Mouse (Mus musculus): ENCODE measurements around the gene Tspan13.
A peak's percentile ranks its signal among the peaks of the same experiment; 100 is the strongest.

The Tspan13 gene

DNA sequence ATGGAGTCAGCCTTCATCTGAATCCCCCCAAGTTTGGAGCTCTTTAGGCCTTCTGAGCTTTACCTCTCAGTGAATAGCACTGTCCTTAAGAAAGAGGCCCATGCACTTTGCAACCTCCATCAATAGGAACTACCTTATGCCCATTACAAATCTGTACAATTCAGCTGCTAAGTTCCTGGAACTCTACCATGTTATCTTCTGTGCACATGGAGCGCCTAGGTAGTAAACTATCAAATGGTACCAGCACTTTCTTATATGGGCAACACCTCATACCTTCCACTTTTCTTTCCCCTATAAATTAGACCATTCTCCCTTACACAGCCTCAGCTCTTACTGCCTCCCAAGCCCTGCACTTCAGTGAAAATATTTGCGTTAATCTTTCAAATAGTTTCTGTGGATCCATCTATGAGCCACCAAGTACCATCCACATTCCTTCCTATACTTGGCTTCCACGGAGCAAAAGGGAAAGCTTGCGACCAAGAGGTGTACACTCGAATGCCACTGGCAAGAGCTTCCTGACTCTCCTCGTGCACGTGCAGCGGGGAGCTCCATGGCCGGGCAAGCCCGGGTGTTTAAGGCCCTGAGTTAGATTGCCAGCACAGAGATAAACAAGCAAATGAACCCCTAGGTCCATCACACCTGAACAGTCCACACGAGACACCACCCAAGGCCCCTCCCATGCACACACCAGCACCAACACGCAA is 11.5 kb downstream of the Tspan13 start:
- DNase-seq = no peak

DNA sequence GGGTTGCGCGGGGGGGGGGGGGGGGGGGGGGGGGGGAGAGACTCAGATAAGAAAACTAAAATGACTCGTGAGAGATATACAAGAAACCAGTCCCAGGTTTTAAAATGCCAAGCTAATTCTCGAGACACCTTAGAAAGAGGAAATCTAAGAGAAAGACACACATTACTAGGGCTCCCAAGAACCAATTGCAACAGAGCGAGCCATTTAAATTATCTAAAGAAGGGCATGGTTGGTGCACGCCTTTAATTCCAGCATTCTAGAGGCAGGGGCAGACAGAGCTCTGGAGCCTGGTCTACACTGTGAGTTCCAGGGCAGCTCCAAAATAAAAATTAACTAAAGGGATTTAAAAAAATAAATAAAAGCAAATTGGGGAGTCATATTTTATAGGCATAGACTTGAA is 12.6 kb downstream of the Tspan13 start:
- DNase-seq = no peak

DNA sequence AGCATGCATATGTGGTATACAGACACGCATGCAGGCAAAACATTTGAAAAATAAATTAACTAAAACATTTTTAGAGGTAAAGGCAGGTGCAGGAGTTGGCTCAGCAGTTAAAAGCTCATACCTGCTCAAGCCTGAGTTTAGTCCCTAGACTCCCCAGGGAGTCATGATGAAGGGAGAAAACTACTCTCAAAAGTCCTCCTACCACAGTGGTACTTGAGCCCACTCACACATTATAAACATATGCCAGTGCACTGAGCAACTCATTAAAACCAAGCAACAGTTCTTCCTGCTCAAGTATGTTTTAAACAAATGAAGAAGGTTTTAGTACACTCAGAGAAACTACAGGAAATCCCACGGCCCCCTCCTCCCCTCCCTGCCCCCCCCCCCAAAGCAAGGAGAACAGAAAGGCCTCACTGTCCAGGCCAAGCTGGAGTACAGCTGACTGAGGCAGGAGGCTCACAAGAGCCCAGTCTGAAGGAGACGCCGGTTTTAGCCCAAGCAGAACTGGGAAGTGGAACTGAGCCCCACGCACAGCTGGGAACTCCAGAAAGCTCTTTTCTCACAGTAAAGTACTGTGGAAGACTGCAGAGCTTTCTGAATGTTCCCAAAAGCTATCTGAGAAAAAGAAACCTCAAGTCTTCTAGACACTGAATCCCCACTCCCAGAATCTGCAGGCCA is 13.2 kb downstream of the Tspan13 start:
- DNase-seq = no peak

DNA sequence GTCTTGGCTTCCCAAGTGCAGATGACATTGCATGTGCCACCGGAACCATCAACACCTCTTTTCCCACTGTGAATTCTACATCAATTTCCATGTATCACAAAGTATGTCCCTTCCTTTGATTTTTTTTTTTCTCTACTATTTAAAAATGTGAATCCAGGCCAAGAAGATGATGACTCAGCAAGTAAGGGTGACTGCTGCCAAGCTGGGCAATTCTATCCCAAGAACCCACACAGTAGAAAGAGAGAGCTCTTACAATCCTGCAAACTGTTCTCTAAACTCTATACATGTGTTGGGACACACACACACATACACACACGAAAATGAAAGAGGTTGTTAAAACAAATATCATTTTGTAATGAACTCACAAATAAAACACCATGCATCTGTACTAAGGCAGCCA is 15.1 kb downstream of the Tspan13 start:
- no peak for DNase-seq

DNA sequence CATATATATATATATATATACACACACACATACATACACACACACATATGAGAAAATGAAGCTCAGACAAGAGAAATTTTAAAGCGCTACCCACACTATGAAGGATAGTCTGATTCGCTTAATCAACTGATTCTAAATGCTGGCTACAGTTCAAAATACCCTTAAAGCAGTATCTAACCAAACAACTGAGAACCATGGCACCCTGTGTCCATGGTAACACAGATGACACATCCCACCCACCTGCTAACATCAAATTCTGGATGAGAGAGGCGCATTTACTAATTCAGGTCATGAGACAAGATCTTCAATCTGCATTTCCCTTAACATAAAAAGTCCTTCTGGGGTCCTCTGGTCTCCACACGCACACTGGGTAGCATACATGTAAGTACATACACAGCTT is 16.2 kb downstream of the Tspan13 start:
- DNase-seq = no peak

DNA sequence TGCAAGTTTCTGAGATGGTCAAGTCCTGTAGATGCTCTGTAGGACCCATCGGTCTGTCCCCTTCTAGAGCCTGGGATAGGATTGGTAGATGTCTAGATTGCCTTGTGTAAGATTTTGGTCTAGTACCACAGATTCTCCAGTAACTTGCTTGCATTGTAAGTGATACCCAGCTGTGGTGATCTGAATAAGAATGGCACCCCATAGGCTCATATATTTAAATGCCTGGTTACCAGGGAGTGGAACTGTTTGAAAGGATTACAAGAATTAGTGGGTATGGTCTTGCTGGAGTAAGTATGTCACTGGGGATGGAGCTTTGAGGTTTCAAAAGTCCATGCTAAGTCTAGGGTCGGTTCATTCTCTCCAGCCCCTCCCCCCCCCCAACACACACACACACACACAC is 21.6 kb downstream of the Tspan13 start:
- no peak for DNase-seq

DNA sequence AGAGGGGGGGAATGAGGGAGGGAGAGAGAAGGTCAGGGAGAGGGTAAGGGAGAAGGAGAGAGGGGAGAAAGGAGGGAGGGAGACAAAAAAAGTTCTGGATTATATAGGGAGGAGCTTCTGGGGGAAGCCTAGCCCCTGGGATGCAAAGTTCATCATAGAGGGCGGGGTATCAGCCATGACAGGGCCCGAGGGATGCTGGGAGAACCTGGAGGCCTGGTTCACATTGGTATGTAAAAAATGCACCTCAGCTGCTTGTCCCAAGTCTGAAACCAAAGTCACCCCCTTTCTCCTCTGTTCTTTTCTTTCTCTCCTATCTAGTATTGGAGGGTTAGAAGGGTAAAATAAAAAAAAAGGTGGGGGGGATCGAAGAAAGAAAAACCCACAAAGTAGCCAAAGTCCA is 22.2 kb downstream of the Tspan13 start:
- DNase-seq = no peak

DNA sequence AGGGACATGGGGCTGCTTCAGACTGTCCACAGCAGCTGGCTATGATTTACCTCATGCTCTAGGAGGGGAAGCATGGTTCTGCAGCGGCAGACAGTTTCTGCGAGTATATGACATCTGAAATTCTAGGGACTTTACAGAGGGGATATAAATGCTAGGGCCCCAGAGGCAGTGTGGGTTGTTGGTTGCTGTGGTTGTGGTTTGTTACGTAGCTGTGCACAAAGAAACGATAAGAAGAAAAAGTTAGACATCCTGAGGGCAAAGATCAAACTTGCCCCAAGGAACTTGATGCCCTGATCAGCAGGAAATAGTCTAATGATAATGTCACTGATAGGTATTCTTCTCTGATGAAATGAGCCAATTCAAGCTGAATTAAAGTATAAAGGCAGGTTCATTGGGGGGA is 22.7 kb downstream of the Tspan13 start:
- no peak for DNase-seq

DNA sequence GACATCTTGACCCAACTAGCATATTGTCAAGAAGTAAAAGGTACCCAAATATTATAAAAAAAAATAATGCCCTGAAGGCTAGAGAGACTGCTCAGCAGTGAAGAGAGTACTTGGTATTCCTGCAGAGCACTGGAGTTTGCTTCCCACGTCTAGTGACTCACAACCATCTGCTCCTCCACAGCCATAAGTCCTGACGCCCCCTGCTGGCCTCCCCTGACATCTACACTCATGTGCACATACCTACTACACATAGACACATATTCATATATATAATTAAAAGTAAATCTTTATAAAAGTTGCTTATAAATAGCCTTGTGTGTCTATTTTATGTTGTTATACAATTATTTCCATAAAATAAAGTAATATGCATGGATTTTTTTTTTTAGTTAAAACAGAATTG is 24.5 kb downstream of the Tspan13 start:
- no peak for DNase-seq

DNA sequence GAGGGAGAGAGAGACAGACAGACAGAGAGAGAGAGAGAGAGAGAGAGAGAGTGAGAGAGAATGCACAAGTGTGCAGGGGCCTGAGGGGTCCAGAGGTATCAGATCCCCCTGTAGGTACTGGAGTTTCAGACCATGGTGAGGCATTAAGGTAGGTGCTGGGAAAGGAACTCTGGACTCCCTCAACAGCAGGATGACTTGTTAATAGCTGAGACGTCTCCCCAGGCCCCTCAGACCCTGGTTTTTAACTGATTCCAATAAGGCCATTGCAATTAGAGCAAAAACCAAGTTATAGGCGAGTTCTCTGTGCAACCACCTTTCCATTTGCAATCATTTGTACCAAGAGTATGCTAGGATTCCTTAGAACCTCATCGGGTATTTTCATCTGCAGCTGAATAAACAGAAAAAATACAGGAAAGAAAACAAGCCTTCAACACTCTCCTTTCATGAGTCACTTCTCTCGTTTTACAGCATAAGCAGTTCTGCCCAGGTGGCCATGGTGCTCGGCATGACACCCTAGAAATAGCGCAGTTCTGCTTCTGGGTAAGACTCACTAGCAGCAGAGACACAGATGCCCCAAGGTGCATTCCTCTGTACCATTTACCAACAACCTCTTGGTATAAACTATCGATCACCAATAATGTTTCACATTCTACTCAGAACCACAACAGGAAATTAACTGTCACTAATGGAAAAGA is 28.9 kb downstream of the Tspan13 start:
- no peak for DNase-seq

DNA sequence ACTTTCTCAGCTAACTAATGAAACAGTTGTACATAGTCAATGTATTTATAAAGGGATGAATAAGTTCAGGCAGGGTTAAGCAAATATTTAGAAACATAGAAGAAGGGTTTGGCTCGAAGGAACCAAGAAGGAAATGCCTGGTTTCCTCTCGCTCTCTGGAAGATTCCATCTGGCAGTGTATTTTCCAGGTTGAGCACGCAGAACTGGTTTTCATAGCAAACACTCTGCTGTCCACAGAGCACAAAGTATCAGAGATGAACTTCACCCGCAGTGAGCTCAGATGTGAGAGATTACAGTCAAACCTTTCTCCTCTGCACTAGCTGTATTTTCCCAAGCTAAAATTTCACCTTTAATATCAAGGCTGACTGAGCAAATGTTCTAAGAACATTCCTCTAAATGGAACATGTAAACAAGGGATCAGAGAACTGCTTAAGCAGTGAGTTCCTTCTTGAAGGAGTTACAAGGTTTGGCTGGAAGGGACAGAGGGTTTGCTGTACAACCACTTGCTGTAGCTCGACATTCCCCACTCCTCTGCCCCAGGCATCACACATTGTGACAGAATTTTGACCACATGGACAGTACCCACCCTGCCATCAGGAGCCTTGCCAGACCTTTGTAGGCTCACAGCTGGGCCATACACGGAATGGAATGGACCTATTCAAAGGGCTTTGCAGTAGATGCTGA is 33.8 kb downstream of the Tspan13 start:
- DNase-seq = peak; percentile 33

DNA sequence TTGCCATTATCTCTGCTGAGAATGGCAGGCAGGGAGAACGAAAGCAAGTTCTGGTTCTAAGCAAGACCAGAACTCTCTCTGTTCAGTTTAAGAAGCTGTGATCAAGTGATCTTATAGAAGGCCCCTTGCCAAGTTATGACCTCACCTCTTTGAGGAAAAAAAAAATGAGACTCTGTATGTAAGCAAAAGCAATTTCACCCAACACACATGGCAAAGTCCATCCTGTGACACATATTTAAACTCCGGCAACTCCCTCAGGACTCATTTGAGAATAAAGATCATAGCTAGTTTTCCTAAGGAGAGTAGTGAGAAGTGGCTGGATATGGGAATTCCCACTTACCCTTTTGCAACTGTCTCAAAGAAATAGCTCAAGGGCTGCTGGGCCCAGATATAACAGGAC is 34.7 kb downstream of the Tspan13 start:
- no peak for DNase-seq

DNA sequence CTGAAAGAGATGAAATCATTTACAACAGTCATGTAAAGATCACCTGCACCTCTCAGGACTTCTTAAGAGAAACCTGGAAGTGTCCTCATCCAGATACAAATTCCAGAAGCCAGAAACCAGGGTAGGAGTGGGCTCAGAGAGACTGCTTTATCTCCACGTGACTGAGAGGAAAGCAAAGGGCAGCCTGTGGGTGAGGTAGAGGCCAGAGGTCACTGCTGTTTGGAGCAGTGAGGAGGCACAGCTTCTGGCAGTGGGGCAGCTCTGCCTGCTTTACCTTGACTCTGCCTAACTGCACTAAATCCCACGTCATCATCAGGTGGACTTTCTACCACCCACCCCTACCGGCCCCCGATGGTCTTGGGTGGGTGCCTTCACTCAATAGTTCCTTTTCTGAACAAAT is 37.6 kb downstream of the Tspan13 start:
- DNase-seq = peak; percentile 12

DNA sequence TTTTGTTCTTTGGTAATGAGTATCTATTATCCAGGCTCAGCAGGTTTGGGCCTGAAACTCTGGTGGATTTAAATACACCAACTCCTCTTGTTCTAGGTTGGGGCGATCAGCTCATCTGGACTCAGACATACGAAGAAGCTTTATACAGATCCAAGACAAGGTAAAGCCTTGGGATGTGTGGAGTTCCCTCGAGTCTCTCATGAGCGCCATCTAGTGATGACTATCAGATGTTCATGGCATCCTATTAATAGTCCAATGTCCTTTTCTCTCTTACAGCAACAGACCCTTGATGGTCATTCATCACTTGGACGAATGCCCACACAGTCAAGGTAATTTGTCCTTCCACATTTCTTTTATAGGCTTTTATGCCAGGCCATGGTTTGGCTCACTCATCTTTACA is 46.5 kb downstream of the Tspan13 start:
- peak; percentile 39 for DNase-seq

DNA sequence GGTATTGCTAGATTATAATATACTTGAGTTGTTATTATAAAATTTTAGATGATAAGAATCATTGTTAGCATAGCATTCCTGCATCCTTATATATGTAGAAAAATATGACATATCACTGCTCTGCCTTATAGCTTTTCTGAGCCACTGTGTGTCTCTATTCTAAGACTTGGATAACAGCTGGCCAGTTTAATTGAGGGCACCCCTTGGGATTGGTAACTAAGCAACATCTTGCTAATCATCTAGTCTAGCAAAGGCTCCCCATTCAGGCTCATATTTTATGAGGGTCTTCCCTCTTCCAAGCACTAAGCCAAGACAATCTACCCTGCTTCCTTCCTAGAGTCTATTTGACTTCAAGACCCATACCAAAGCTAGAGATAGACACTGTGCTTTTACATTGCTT is 48.2 kb downstream of the Tspan13 start:
- DNase-seq = no peak

DNA sequence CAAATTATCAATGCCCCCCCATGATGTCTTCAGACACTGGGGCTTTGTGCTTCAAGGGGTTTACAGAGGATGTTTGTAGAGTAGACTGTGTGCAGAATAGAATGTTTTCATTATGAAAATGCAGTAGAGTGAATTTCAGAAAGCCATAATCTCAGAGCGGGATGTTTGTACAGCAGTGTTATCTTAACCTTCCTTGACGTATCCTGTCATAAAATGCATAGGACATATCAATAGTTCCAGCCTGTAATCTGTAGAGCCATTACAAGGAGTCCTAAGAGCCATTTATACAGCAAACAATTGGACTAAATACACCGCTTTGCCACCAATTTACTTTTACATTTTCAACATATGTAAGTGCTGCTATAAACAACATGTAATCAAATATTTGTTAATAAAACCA is 48.7 kb downstream of the Tspan13 start:
- DNase-seq = no peak

DNA sequence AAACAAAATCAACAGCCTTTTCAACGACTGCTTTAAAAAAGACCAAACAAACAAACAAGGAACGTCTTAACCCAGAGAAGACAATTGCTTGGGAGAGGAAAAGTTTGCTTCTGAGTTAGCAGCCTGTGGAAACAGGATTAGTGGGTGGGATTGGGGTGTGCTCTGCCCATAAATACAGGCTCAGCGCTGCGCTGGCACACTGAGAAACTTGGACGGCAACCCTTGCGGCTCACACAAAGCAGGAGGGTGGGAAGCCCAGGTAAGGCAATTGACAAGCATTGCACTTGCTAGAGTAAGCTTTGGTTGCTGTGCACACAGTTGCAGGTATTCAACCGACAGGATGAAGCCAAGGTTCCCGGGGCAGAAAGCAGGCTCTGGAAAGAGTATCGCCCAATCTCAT is 49.6 kb downstream of the Tspan13 start, which contains the start of gene Agr2:
Gene Agr2 (plus strand): TSS at position 197 of the 400 bp plus-strand sequence.
- DNase-seq = no peak

DNA sequence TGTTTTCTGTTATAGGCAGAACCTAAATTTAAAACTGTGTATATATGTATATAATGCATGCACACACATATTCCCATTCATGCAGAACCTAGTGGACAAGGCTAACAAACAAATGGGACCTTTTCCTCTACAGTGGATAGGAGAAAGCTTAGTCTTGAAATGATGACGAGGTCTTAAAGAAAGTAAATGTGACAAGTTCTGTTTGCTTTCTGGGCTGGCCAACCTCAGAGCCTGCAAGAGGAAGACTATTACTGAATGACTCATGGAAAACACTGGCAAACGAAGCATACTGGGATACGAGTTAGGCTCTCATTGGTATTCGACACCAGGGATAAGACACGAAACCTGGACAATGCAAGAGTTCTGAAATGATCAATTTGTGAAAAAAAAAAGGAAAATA is 57.6 kb downstream of the Tspan13 start:
- DNase-seq = no peak

DNA sequence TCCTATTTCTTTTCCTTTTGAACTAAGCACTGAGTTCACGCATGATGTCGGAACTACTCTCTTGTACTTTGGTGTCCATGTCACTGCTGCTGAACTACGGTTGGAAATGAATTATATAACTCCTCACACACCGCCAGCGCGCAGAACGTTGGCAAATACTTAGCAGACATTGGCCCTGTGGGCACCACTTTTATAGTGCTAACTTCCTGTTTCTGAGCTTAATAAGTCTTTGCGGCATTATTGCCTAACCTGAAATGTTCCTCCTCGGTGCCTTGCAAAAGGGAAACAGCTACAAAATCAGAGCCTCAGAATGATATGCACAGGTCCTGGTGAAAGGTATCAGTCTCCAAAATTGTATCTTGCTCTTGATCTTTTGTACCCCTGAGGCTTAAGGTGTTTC is 58.8 kb downstream of the Tspan13 start:
- DNase-seq = no peak

DNA sequence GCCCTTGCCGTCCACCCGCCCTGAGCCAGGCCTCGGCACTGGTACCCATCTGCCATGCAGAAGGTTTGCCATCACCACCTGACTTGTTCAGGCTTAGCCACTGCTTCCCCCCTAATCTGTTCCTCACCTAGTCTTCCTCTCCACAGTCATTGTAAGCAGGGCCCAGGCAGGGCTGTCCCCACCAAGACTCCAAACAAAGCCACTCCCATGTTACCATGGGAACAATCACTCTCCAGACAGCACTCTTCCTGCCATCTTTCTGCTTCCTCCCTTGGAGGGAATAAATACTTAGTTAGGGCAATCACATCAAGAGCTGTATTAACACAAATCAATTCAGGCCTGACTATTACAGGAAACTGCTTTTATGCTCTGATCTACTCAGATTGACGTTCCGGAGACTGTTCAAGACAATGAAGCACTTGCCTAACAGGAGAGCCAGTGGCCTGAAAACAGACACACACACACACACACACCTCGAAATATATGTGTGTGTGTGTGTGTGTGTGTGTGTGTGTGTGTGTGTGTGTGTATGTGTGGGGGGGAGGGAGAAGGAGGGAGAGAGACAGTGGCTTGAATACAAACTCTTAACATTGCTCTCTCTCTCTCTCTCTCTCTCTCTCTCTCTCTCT is 60.5 kb downstream of the Tspan13 start:
- DNase-seq = peak; percentile 47

DNA sequence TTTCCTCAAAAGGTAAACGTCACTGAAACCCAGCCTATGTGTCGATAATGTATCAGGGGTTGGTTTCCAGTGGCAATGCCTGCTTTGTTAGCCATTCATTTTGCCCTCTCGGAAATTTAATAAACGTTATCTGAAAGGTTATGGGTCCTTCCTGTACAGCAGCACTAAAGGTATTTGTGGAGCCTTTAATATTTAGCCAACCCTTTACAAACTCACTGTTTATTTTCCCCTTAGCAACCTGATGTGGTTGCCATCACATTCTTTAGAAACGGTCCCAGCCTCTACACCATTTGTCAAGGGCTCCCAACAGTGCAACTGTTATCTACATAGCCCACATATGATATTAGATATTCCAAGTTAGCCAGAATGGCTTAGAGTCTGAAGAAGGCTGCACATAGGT is 62.7 kb downstream of the Tspan13 start:
- no peak for DNase-seq

DNA sequence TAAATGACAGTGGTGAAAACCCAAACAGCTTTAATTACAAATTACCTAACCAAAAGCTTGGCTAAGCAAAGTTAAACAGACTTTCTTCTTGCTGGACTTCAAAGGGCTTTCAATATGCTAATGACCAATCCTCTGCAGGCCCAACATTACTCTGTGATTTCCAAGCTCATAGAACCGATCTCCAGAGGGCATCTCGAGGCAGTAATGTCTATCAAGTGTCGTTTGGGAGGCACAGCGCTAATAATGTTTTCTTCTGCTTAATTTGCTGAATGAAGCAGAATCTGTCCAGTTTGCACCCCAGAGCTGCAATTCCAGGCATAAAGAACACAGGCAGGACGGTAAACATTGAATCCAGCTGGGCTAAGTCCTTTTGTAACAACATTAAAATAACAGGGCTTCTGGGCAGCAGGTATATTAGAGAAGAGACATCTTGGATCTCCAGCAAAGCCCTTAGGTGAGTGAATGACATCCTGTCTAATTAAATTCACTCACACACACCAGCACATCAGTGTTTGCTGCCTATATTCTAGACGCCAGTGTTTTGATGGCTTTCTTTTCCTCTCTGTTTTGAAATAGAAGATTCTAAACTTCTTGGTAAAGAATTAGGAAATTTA is 64.6 kb downstream of the Tspan13 start:
- DNase-seq = no peak

DNA sequence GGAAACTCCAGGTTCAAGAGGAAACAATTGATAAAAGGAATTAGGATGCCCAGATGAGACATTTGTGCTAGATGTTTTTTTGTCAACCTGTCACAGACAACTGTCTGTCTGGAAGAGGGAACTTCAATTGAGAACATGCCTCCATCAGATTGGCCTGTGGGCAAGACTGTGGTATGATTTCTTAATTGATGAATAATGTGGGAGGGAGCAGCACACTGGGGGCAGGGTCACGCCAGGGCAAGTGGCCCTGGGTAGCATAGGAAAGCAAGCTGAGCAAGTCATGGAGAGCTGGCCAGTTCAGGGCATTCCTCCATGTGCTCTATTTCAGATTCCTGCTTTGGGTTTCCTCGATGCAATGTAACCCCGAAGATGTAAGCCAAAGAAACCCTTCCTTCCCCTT is 66.4 kb downstream of the Tspan13 start:
- DNase-seq = no peak

Measured in kidney, postnatal 14 days (tissue).